Mouse (Mus musculus): ENCODE results near the gene Recql5. TPM values are rescaled to one million over a fixed set of nuclear protein-coding genes. Genes with fewer than 3 reads are reported as not detected.

Recql5 gene
- polyA plus RNA-seq, 1 experiment, result 28.2 TPM

DNA sequence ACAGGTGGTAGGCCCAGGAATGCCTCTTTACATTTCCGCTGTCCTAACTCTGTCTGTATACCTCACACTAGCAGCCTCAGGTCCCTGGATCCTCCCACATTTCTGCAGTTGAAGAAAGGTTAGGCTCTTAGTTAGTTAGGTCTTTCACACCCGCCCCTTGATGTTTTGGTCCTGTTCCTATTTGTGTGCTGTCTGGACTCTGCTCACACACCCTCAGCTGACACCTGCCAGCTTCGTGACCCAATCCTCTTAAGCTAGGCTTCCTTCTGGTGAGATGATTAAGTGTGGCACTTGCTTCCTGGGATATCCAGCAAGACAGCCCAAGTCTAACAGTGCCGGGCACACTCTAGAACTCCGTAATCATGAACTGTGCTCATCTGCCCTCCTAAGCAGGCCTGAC lies 26.8 kb downstream of the Recql5 start:
- DNase-seq (ENCODE audit: low read depth), result no peak
- no peak for TF ChIP-seq CTCF (IDR thresholded peaks at IDR 0.05; ENCODE audit: borderline replicate concordance, extremely low read depth, insufficient read depth, insufficient read length)
- no peak for TF ChIP-seq POLR2A (IDR thresholded peaks at IDR 0.05; ENCODE audit: borderline replicate concordance, extremely low read depth, insufficient read depth, insufficient read length, poor library complexity, severe bottlenecking)

DNA sequence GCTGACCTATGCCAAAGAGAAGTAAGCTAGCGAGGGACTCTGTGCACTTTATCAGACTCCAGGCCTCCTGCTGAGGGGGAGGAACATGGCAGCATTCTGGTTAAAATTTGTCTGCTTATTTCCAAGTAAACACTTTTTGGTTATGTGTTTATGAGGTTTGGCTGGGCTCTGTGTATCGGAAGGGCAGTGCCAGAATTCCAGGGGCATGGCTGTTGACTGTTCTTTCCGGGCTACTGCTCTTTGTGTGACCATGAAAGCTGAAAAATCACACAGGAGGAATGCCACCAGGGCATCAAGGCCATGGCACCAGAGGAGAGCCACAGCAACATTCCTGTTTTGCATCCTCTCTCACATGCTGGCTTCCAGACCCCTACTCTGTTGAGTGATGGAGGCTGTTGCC lies 27.2 kb downstream of the Recql5 start:
- TF ChIP-seq POLR2A (IDR thresholded peaks at IDR 0.05; ENCODE audit: borderline replicate concordance, extremely low read depth, insufficient read depth, insufficient read length, poor library complexity, severe bottlenecking) (no peak), CTCF (IDR thresholded peaks at IDR 0.05; ENCODE audit: borderline replicate concordance, extremely low read depth, insufficient read depth, insufficient read length) (no peak)
- DNase-seq (ENCODE audit: low read depth), result no peak

- DNase-seq (ENCODE audit: low read depth), result peak; percentile 7
- TF ChIP-seq POLR2A (IDR thresholded peaks at IDR 0.05; ENCODE audit: borderline replicate concordance, extremely low read depth, insufficient read depth, insufficient read length, poor library complexity, severe bottlenecking) (no peak), CTCF (IDR thresholded peaks at IDR 0.05; ENCODE audit: borderline replicate concordance, extremely low read depth, insufficient read depth, insufficient read length) (no peak)
These were observed 28.1 kb downstream of the Recql5 start for GRCm38 (mm10) chr11:115904956-115905790.

GRCm38 (mm10) chr11:115904231-115904955 lies 28.9 kb downstream of the Recql5 start:
- TF ChIP-seq CTCF (IDR thresholded peaks at IDR 0.05; ENCODE audit: borderline replicate concordance, extremely low read depth, insufficient read depth, insufficient read length) (no peak), POLR2A (IDR thresholded peaks at IDR 0.05; ENCODE audit: borderline replicate concordance, extremely low read depth, insufficient read depth, insufficient read length, poor library complexity, severe bottlenecking) (no peak)
- DNase-seq (ENCODE audit: low read depth), result no peak

GRCm38 (mm10) chr11:115903384-115904230 lies 29.7 kb downstream of the Recql5 start:
- no peak for TF ChIP-seq POLR2A (IDR thresholded peaks at IDR 0.05; ENCODE audit: borderline replicate concordance, extremely low read depth, insufficient read depth, insufficient read length, poor library complexity, severe bottlenecking)
- no peak for TF ChIP-seq CTCF (IDR thresholded peaks at IDR 0.05; ENCODE audit: borderline replicate concordance, extremely low read depth, insufficient read depth, insufficient read length)
- DNase-seq (ENCODE audit: low read depth), result peak; percentile 4

DNA sequence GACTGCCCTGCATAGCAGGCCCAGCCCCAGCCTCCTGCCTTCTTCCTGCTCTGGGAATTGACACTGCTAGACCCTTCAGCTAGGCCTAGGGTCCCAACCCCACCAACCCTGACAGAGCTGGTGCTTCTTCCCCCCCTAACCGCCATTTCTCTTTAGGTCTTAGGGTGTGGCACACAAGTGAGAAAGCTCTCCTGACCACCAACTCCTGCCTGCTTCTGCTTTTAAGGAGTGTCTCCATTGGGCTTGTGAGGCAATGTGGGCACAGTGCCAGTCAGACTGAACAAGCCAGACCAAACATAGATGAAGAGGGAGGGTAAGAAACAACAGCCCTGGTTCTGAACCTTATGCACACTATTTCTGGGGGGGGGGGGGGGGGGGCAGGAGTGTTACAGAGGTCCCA lies 30.4 kb downstream of the Recql5 start:
- no peak for TF ChIP-seq POLR2A (IDR thresholded peaks at IDR 0.05; ENCODE audit: borderline replicate concordance, extremely low read depth, insufficient read depth, insufficient read length, poor library complexity, severe bottlenecking)
- TF ChIP-seq CTCF (IDR thresholded peaks at IDR 0.05; ENCODE audit: borderline replicate concordance, extremely low read depth, insufficient read depth, insufficient read length), result no peak
- peak; percentile 11 for DNase-seq (ENCODE audit: low read depth)

GRCm38 (mm10) chr11:115902177-115902576 lies 31.1 kb downstream of the Recql5 start:
- DNase-seq (ENCODE audit: low read depth), result no peak
- no peak for TF ChIP-seq POLR2A (IDR thresholded peaks at IDR 0.05; ENCODE audit: borderline replicate concordance, extremely low read depth, insufficient read depth, insufficient read length, poor library complexity, severe bottlenecking)
- no peak for TF ChIP-seq CTCF (IDR thresholded peaks at IDR 0.05; ENCODE audit: borderline replicate concordance, extremely low read depth, insufficient read depth, insufficient read length)

GRCm38 (mm10) chr11:115901338-115902161 lies 31.7 kb downstream of the Recql5 start:
- TF ChIP-seq CTCF (IDR thresholded peaks at IDR 0.05; ENCODE audit: borderline replicate concordance, extremely low read depth, insufficient read depth, insufficient read length), result no peak
- TF ChIP-seq POLR2A (IDR thresholded peaks at IDR 0.05; ENCODE audit: borderline replicate concordance, extremely low read depth, insufficient read depth, insufficient read length, poor library complexity, severe bottlenecking), result no peak
- DNase-seq (ENCODE audit: low read depth), result no peak

- no peak for TF ChIP-seq POLR2A (IDR thresholded peaks at IDR 0.05; ENCODE audit: borderline replicate concordance, extremely low read depth, insufficient read depth, insufficient read length, poor library complexity, severe bottlenecking)
- TF ChIP-seq CTCF (IDR thresholded peaks at IDR 0.05; ENCODE audit: borderline replicate concordance, extremely low read depth, insufficient read depth, insufficient read length), result no peak
- no peak for DNase-seq (ENCODE audit: low read depth)
These were observed 32.5 kb downstream of the Recql5 start for GRCm38 (mm10) chr11:115900561-115901337.

Data from brain, embryonic 14.5 days (tissue).